Mouse (Mus musculus) brain, embryonic 14.5 days (tissue): Measurements from ENCODE around the gene Gm42417.

Experiments
- CTCF ChIP-seq: fragments of 200-500 bp; IDR thresholded peaks from 2 replicates; pipeline ENCODE4 v1.5.1; 2012; ENCODE audit warnings: inconsistent platforms, mild to moderate bottlenecking, moderate library complexity, borderline replicate concordance; ENCODE audit not compliant: insufficient read depth, insufficient read length; ENCODE audit errors: extremely low read depth
- POLR2A ChIP-seq: fragments of 200-500 bp; IDR thresholded peaks from 2 replicates; pipeline ENCODE4 v1.6.1; 2012; ENCODE audit warnings: mild to moderate bottlenecking, inconsistent platforms, borderline replicate concordance; ENCODE audit not compliant: poor library complexity, insufficient read depth, insufficient read length, severe bottlenecking; ENCODE audit errors: extremely low read depth

DNA sequence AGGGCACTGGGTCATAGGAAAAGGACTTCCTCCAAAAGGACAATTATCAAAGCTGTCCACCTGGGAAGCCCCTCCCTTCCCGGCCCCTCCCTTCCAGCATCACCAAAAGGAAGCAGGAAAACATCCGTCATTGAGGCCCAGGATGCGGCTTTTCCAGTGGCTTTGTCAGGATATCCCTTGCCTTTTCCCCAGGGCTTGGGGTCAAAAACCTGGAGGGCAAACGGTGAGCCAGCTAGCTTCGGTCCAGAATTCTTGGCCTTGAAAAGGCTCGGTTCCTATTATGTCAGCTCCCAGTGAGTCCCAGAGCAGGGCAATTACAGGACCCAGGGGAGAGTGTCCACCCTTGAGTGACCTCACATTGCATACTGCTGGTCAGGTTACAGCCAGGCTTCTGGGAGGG lies 21.7 kb upstream of the Gm42417 start:
- TF ChIP-seq POLR2A (no peak), CTCF (no peak)
